Mouse (Mus musculus): ENCODE measurements at regions not wholly inside any gene's neighbourhood (a gene's known extent, or its start where the extent isn't known, plus 50 kb on each side); places are given as distances from the start of the nearest gene placed in this dataset.
A peak's percentile ranks its signal among the peaks of the same experiment; 100 is the strongest.

DNA sequence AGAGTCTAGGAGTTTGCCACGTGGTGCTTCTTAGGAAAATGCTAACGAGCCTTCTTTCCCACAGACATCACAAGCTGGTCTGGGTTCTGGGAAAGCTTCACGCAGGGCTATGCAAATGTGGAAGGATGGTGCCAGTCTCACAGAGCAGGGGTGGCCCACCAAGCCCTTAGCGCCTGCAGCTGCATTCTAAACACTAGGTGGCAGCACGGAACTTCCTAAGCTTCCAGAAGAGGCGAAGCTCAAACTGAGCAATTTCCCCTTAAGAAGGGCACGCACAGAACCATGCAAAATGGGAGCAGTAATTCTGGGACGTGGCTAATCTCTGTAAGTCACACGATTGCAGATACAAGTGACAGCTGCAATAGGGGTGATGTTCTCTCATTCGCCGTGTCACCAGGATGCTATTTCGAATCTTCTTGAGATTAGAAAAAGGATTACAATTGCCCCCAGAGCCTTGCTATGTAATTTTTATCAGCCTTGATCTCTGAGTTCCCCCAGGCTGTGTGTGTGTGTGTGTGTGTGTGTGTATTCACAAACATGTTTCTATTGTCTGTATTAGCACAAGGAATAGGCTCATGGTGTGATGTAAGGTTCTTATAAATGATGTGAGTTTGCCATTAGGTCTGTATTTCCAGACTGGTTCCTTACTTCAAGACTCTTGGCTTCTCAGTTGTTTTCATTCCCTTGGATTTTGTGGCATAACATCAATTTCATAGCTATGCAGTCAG lies 206.1 kb upstream of the Camk1g start:
- Histone ChIP-seq H3K4me1 (peaks cover 19% of the 10 kb centered on the region; the same call in 1 of the 2 replicates), H3K4me3 (no peak overlapping the region), H3K36me3 (no peaks in the 10 kb centered on the region), H3K27ac (no peak overlapping the region), H3K27me3 (ENCODE audit: low read depth, poor library complexity, severe bottlenecking) (0 out of 2 replicates have a peak, but pooled peaks cover 11% of the 10 kb centered on the region), H3K9me3 (replicated peaks) (no peaks in the 10 kb centered on the region)
- 15% methylated on average over 12 of the region's 12 CpGs for WGBS
- DNase-seq (ENCODE audit: low spot score): peak; percentile 77

DNA sequence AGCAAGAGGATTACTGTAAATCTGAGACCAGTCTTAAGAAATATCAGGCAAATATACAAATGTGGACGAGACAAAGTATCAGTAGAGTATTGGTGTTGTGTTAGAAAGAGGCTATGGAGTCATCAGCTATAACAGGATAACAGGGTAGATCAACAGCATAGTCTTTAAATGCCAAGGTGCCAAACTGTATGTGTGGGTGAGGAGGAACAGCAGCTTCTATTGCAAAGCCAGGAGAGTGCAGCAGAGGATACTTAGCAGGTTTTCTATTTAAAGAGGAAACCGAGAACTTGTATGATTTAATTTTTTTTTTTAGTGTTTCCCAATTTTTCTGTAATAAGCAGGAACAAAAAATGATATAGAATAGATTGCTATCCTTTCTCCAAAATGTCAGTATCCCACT lies 202.7 kb upstream of the Camk1g start:
- Histone ChIP-seq H3K36me3 (no peaks in the 10 kb centered on the region), H3K9me3 (replicated peaks) (no peaks in the 10 kb centered on the region), H3K27ac (no peak overlapping the region), H3K27me3 (ENCODE audit: low read depth, poor library complexity, severe bottlenecking) (0 out of 2 replicates have a peak, but pooled peaks cover 11% of the 10 kb centered on the region), H3K4me3 (no peak overlapping the region), H3K4me1 (peaks cover 9% of the 10 kb centered on the region; the same call in 1 of the 2 replicates)
- no peak for DNase-seq (ENCODE audit: low spot score)
- 81% methylated on average over 2 of the region's 2 CpGs for WGBS

DNA sequence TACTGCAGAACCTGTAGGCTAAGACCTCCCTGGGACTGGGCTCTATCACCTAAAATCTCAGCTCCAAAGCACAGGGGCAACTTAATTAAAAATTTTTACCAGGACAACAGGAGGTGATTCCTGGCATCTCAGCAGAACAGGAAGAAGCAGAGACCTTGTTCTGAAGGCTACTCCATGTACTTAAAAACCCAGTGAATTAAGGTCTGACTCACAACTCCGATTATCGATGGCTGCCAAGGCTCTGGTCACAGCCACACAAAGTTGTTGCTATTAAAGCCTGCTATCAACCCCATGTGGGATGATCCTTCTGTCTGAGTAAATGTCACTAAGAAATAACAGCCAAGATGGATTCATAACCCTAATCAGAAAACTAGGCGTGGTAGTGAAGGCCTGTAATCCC lies 202.3 kb upstream of the Camk1g start:
- Histone ChIP-seq H3K9me3 (replicated peaks) (no peaks in the 10 kb centered on the region), H3K4me1 (peaks cover 9% of the 10 kb centered on the region; the same call in 1 of the 2 replicates), H3K27ac (no peak overlapping the region), H3K36me3 (no peaks in the 10 kb centered on the region), H3K4me3 (no peak overlapping the region), H3K27me3 (ENCODE audit: low read depth, poor library complexity, severe bottlenecking) (0 out of 2 replicates have a peak, but pooled peaks cover 11% of the 10 kb centered on the region)
- DNase-seq (ENCODE audit: low spot score): no peak
- 95% methylated on average over 3 of the region's 3 CpGs for WGBS

DNA sequence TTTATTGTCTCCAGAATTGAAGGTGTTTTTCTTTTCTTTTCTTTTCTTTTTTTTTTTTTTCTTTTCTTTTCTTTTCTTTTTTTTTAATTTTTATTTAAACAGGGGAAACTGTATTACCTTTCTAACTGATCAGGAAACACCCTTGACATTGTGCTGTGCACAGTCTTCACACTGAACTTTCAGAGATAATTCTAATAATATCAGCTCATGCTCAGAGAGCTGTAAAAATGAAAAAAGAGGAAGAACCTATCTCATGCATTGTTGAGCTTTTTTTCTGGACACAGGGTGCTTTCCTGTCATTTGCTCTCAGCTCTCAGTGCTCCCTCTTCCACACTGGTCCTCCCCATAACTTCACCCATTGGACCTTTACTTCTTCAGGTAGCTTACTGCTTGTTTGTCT lies 201.0 kb upstream of the Camk1g start:
- Histone ChIP-seq H3K4me1 (peaks cover 7% of the 10 kb centered on the region; the same call in 1 of the 2 replicates), H3K27me3 (ENCODE audit: low read depth, poor library complexity, severe bottlenecking) (0 out of 2 replicates have a peak, but pooled peaks cover 11% of the 10 kb centered on the region), H3K4me3 (no peak overlapping the region), H3K36me3 (no peaks in the 10 kb centered on the region), H3K9me3 (replicated peaks) (no peaks in the 10 kb centered on the region), H3K27ac (no peak overlapping the region)
- DNase-seq (ENCODE audit: low spot score): no peak

DNA sequence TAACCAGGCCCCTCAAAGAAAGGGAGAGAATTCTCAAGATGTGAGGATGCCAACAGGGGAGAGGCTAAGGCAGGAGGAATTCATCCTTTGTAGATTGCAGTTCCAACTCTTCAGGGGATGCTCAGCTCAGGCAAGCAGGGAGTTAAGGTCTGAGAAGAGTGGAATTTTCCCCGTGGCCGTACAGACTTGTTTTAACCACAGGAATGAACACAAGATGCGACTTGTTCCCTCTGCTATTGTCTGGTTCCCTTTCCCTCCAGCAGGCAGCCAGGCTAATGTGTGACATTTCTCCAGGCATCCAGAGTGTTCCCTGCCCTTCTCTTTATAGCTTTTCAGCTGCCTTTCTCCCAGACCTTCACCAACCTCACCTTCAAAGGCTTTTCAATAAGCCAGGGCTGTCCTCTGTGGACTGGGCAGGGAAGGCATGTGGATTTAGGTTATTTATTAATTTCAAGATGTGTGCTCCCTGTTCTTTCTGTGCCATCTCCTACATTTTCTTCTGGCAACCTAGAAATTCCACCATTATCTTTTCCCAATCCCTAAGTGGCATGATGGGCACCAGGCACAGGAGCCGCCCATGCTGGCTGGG lies 198.6 kb upstream of the Camk1g start:
- no peak for DNase-seq (ENCODE audit: low spot score)
- WGBS: 63% methylated on average over 4 of the region's 4 CpGs
- Histone ChIP-seq H3K9me3 (replicated peaks) (no peaks in the 10 kb centered on the region), H3K36me3 (no peaks in the 10 kb centered on the region), H3K4me3 (no peak overlapping the region), H3K27ac (peak overlapping the region; percentile 30; the same call in 1 of the 2 replicates), H3K27me3 (ENCODE audit: low read depth, poor library complexity, severe bottlenecking) (no peaks in the 10 kb centered on the region), H3K4me1 (0 out of 2 replicates have a peak, but pooled peaks cover 4% of the 10 kb centered on the region)

DNA sequence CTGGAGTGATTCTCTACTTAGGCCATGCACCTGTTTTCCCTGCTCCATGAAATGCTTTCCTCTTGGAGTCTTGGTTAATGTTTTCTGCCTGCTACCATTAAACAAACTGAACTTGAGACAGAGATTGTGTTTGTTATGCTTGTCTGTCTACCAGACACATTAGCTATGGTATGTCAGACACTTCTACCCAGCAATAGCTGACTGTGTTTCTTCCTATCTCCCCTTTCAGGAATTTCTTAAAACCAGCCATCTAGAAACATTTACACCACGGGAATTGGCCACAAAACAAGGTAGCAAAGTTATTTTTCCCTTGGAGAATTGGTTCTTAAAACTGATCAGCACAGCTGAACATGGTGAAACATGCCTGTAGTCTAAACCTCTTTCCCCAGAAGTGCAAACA lies 197.1 kb upstream of the Camk1g start:
- H3K27ac ChIP-seq: no peak overlapping the region
- no peaks in the 10 kb centered on the region for H3K36me3 ChIP-seq
- no peaks in the 10 kb centered on the region for H3K27me3 ChIP-seq (ENCODE audit: low read depth, poor library complexity, severe bottlenecking)
- no peak for DNase-seq (ENCODE audit: low spot score)
- no peaks in the 10 kb centered on the region for H3K9me3 ChIP-seq (replicated peaks)
- no peak overlapping the region for H3K4me3 ChIP-seq
- WGBS: 64% methylated on average over 1 of the region's 1 CpGs
- 0 out of 2 replicates have a peak, but pooled peaks cover 4% of the 10 kb centered on the region for H3K4me1 ChIP-seq

DNA sequence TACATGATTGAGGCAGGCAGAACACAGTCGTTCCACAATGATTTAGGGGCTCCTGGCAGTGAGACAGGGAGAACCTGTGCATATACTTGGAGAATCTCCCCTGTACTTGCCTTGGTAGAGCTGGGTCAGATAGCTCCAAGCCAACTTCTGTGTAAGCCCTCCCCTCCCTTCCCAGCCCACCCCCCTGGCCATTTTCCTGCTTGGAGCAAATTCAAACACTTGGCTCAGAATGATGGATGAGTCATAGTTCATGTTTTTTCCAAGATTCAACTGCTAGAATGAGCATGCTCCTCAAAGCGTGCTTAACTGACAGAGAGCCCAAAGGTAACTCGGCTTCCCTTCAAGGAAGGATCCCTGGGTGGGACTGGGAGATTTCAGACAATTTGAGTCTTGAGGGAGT lies 194.1 kb upstream of the Camk1g start:
- Histone ChIP-seq H3K27ac (no peak overlapping the region), H3K9me3 (replicated peaks) (no peaks in the 10 kb centered on the region), H3K36me3 (no peaks in the 10 kb centered on the region), H3K27me3 (ENCODE audit: low read depth, poor library complexity, severe bottlenecking) (no peaks in the 10 kb centered on the region), H3K4me3 (no peak overlapping the region), H3K4me1 (peaks cover 6% of the 10 kb centered on the region)
- DNase-seq (ENCODE audit: low spot score): no peak
- 86% methylated on average over 3 of the region's 3 CpGs for WGBS

DNA sequence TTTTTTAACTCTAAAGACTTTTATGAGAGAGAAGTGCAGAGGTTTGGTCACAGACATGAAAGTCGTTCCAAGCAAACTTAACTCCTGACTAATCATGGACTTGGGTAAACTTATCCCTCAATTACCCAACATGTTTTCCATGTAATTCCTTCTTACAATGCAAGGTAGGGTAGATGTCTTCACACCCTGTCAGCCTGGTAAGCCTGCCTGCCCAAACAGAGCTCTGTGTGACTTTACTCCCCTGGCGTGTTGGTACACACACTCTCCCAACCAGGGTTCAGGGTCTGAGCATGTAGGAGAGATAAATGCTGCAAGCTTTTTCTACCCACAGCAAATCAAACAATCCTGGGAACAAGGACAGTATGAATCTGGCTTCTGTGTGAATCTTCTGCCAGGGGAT lies 192.1 kb upstream of the Camk1g start:
- Histone ChIP-seq H3K4me3 (no peak overlapping the region), H3K36me3 (no peaks in the 10 kb centered on the region), H3K4me1 (peaks cover 23% of the 10 kb centered on the region), H3K9me3 (replicated peaks) (no peaks in the 10 kb centered on the region), H3K27me3 (ENCODE audit: low read depth, poor library complexity, severe bottlenecking) (no peaks in the 10 kb centered on the region), H3K27ac (no peak overlapping the region)
- DNase-seq (ENCODE audit: low spot score): no peak
- 89% methylated on average over 2 of the region's 2 CpGs for WGBS

DNA sequence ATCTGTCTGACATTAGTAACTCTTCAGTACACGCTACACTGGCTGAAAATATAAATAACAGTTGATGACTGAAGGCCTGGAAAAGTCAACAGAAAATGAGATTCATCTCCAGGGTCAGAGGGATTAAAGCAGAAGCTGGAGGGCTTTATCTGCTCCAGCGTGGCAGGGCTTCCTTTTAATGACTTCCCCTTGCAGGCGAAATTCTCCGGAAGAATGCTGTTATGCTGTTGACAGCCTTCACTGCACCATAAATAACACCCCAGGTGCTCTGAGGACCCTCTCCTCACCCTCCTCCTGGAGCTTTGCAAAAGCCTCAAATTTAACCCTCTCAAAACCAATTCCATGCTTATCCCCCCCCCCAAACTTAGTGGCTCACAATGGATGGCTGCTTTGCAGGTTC lies 188.0 kb upstream of the Camk1g start:
- WGBS: 4% methylated on average over 4 of the region's 4 CpGs
- peak; percentile 54 for DNase-seq (ENCODE audit: low spot score)
- Histone ChIP-seq H3K4me3 (no peak overlapping the region), H3K4me1 (peaks cover 23% of the 10 kb centered on the region), H3K36me3 (no peaks in the 10 kb centered on the region), H3K27ac (peak overlapping the region; percentile 14; the same call in 1 of the 2 replicates), H3K9me3 (replicated peaks) (no peaks in the 10 kb centered on the region), H3K27me3 (ENCODE audit: low read depth, poor library complexity, severe bottlenecking) (no peaks in the 10 kb centered on the region)

DNA sequence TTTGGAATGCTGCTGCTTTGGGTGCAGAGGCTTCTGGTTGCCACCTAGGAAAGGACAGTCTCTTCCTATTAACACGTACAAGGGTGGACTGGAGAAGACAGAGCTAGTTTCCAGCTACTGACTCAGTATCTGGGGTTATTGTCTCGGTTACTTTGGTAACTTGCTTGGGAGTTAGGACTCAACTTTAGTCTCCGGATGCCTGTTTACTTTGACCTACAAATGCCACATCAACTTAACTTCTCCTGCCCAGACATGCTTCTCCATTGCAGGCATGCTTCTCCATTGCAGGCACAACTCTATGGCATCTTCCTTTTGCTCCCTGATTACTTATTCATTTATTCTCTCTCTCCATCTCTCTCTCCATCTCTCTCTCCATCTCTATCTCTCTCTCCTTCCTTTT lies 184.6 kb upstream of the Camk1g start:
- H3K27ac ChIP-seq: no peak overlapping the region
- peaks cover 57% of the 10 kb centered on the region for H3K4me1 ChIP-seq
- H3K9me3 ChIP-seq (replicated peaks): no peaks in the 10 kb centered on the region
- WGBS: 80% methylated on average over 3 of the region's 3 CpGs
- no peaks in the 10 kb centered on the region for H3K36me3 ChIP-seq
- H3K4me3 ChIP-seq: no peak overlapping the region
- no peaks in the 10 kb centered on the region for H3K27me3 ChIP-seq (ENCODE audit: low read depth, poor library complexity, severe bottlenecking)
- no peak for DNase-seq (ENCODE audit: low spot score)

DNA sequence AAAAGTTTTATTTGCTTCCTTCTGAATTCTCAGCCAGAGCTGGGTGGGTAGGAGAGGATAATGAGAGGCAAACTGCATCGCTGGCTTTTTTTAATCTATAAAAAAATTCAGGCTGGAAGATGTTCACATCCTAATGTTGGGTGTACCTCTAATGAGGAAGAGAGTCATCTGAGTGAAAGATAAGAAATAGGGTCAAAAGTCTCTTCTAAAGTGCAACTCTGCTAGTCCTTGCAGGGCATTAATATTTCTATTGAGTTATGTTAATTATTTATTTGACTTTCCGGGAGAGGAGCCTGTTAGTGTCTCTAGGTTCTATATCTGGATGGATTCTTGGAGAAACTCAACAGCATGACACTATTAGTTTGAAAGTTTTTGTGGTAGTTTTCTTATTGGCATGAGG lies 182.2 kb upstream of the Camk1g start:
- WGBS: 79% methylated on average over 2 of the region's 2 CpGs
- Histone ChIP-seq H3K27me3 (ENCODE audit: low read depth, poor library complexity, severe bottlenecking) (no peaks in the 10 kb centered on the region), H3K36me3 (no peaks in the 10 kb centered on the region), H3K4me1 (peaks cover 35% of the 10 kb centered on the region), H3K9me3 (replicated peaks) (no peaks in the 10 kb centered on the region), H3K4me3 (no peak overlapping the region), H3K27ac (no peak overlapping the region)
- DNase-seq (ENCODE audit: low spot score): no peak

DNA sequence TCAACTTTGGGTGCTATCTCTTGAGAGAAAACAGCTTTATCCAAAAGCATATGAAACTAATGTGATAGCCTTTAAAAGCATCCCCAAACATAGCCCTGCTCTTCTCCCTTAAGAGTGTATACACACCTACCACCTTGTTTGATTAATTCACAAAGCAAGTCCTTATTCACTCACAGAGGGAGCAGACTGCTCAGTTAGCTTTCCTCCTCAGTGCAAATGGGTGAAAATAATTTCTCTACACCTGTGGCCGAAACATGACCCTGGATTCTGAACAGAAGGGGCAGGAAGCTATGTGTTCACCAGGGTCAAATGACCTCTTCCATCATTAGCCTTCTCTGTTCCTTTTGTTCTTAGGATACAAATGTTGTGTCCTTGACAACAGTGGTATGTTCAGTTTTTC lies 181.2 kb upstream of the Camk1g start:
- peak overlapping the region; percentile 67 for H3K27ac ChIP-seq
- WGBS: 26% methylated on average over 1 of the region's 1 CpGs

DNA sequence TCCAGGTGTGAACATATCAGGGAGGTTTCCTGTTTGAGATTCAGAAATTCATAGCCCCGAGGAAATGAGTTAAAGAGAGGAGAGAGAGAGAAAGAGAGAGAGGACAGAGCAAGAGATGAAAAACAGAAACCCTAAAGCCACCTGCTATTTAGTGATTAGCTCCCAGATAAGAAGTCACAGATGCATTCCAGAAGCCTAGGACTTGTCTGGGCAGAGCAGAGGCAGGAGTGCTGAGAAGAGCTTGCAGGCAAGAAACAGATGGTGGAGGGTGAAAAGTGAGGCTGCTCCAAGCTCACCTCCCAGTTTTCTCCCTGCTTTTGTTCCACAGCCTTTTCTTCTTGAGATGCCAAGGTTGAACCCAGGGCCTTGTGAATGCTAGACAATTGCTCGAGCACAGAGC lies 180.7 kb upstream of the Camk1g start:
- peaks cover 35% of the 10 kb centered on the region for H3K4me1 ChIP-seq
- no peaks in the 10 kb centered on the region for H3K27me3 ChIP-seq (ENCODE audit: low read depth, poor library complexity, severe bottlenecking)
- no peaks in the 10 kb centered on the region for H3K36me3 ChIP-seq
- no peak overlapping the region for H3K4me3 ChIP-seq
- 10% methylated on average over 2 of the region's 2 CpGs for WGBS
- DNase-seq (ENCODE audit: low spot score): no peak
- no peaks in the 10 kb centered on the region for H3K9me3 ChIP-seq (replicated peaks)
- H3K27ac ChIP-seq: peak overlapping the region; percentile 67

More for the DNA sequence above, 181.2 kb upstream of the Camk1g start:
- Histone ChIP-seq H3K9me3 (replicated peaks) (no peaks in the 10 kb centered on the region), H3K36me3 (no peaks in the 10 kb centered on the region), H3K4me3 (no peak overlapping the region), H3K27me3 (ENCODE audit: low read depth, poor library complexity, severe bottlenecking) (no peaks in the 10 kb centered on the region), H3K4me1 (peaks cover 35% of the 10 kb centered on the region)
- DNase-seq (ENCODE audit: low spot score): no peak
